Mouse (Mus musculus) erythroblast, adult 5-6 weeks (primary cell): Measurements from ENCODE around the gene Gm4985. TPM values are rescaled to one million over a fixed set of nuclear protein-coding genes. Genes with fewer than 3 reads are reported as not detected.
"Not testable (repeated sequence)": the region's sequence is repeated elsewhere in the genome, so short reads cannot be mapped to it uniquely, and the experiment has no call there.

Experiments used
- ATAC-seq: replicated peaks from 2 replicates; pipeline ENCODE4 v1.8.0; 2016; ENCODE audit warnings: moderate number of reproducible peaks, mild to moderate bottlenecking, moderate TSS enrichment, inconsistent platforms; ENCODE audit not compliant: poor library complexity, low FRiP score, severe bottlenecking
- total RNA-seq, 2 experiments: library from RNA; stranded (forward) in 1 of 2; stranded (reverse) in 1 of 2; fragments of 150-400 nt in 1 of 2; fragments of 200-764, 138-1000 nt in 1 of 2; gene quantifications; 2 replicates each; pipeline versions ENCODE4 v1.2.3 to v1.2.4; 2015 to 2017; ENCODE audit warnings: low replicate concordance in 2 of 2

Gene Gm4985
- total RNA-seq (2015; ENCODE audit: low replicate concordance): not detected in 2 replicates
- total RNA-seq (2017; ENCODE audit: low replicate concordance): not detected in 2 replicates

- not testable (repeated sequence) for ATAC-seq
These were observed at the start of gene Gm4985 for GRCm38 (mm10) chrX:23958834-23959233. Gm4985 (minus strand) TSS chrX:23958934.

GRCm38 (mm10) chrX:23954161-23954560, 4.6 kb downstream of the Gm4985 start:
- ATAC-seq: no peak

Other genes starting within 250 kb of the Gm4985 start
- gene Gm4907, start 76.4 kb downstream of the Gm4985 start, total RNA-seq (2015; ENCODE audit: low replicate concordance): 2.9 TPM in 1 of 2 replicates, not detected in the other
- 0.60 TPM in 1 of 2 replicates, not detected in the other for gene Gm4907, start 76.4 kb downstream of the Gm4985 start, total RNA-seq (2017; ENCODE audit: low replicate concordance)